Mouse (Mus musculus) kidney, embryonic 16.5 days (tissue): ENCODE measurements around the gene Cd34. TPM values are rescaled to one million over a fixed set of nuclear protein-coding genes. Genes with fewer than 3 reads are reported as not detected.

ENCODE experiments used
- ATAC-seq: fragments of 200-750 bp; cut with Nextera tagmentation; 2 replicates; pipeline ENCODE4 v1.8.0; 2017; ENCODE audit warnings: moderate TSS enrichment; ENCODE audit not compliant: low FRiP score, low TSS enrichment
- H3K27ac ChIP-seq: fragments of 300-500 bp; sonication (generic); 2 replicates; pipeline ENCODE4 v1.5.1; 2014; ENCODE audit warnings: low read length
- H3K27me3 ChIP-seq: fragments of 300-500 bp; sonication (generic); 2 replicates; pipeline ENCODE4 v1.6.1; 2014; ENCODE audit warnings: low read length, control low read depth, mixed read lengths; ENCODE audit not compliant: insufficient read depth
- H3K36me3 ChIP-seq: fragments of 300-500 bp; sonication (generic); 2 replicates; pipeline ENCODE4 v1.6.1; 2014; ENCODE audit warnings: low read length, control low read depth, mixed read lengths; ENCODE audit not compliant: insufficient read depth
- H3K4me1 ChIP-seq: fragments of 300-500 bp; sonication (generic); 2 replicates; pipeline ENCODE4 v1.6.1; 2014; ENCODE audit warnings: low read length, control low read depth, mixed read lengths; ENCODE audit not compliant: insufficient read depth
- H3K4me2 ChIP-seq: fragments of 300-500 bp; sonication (generic); replicated peaks from 2 replicates; pipeline ENCODE4 v1.6.1; 2014; ENCODE audit warnings: low read depth, low read length
- H3K4me3 ChIP-seq: fragments of 300-500 bp; sonication (generic); 2 replicates; pipeline ENCODE4 v1.5.1; 2014; ENCODE audit warnings: mild to moderate bottlenecking, low read length
- H3K9ac ChIP-seq: fragments of 300-500 bp; sonication (generic); replicated peaks from 2 replicates; pipeline ENCODE4 v1.6.1; 2014; ENCODE audit warnings: low read length
- H3K9me3 ChIP-seq: fragments of 300-500 bp; sonication (generic); 2 replicates; pipeline ENCODE4 v1.6.1; 2016; ENCODE audit warnings: low read length, control low read depth
- WGBS: fragments of 180-500 bp; shearing (Covaris S2); extraction: QIAGEN DNeasy Blood & Tissue Kit; methylation state at CpG from one replicate; pipeline ENCODE4 v1.1.7; 2014; 5-methylcytosine and 5-hydroxymethylcytosine counted together
- polyA plus RNA-seq: library from polyadenylated mRNA; unstranded; fragments of >200 nt; fragmentation: Nextera tagmentation; extraction: Ambion mirVana; gene quantifications from 2 replicates; pipeline ENCODE4 v1.2.1, GENCODE M21; 2015

Gene Cd34
- polyA plus RNA-seq, 1 experiment from 2014 or later: 114 TPM

- no peaks in the 10 kb centered on the region for H3K27me3 ChIP-seq
- H3K4me1 ChIP-seq: no peaks in the 10 kb centered on the region
- H3K4me2 ChIP-seq: no peak overlapping the region
- no peak for ATAC-seq
- H3K9me3 ChIP-seq: no peaks in the 10 kb centered on the region
- H3K9ac ChIP-seq: no peak overlapping the region
- H3K4me3 ChIP-seq: no peak overlapping the region
- 62% methylated on average over 5 of the region's 5 CpGs for WGBS
- no peak overlapping the region for H3K27ac ChIP-seq
- H3K36me3 ChIP-seq: no peaks in the 10 kb centered on the region
Measured at GRCm38 (mm10) chr1:194994262-194994661, 55.6 kb downstream of the Cd34 start.

- H3K36me3 ChIP-seq: no peaks in the 10 kb centered on the region
- no peak overlapping the region for H3K9ac ChIP-seq
- no peak overlapping the region for H3K4me3 ChIP-seq
- H3K27me3 ChIP-seq: no peaks in the 10 kb centered on the region
- 77% methylated on average over 2 of the region's 2 CpGs for WGBS
- H3K4me1 ChIP-seq: no peaks in the 10 kb centered on the region
- no peaks in the 10 kb centered on the region for H3K9me3 ChIP-seq
- no peak overlapping the region for H3K27ac ChIP-seq
- H3K4me2 ChIP-seq: no peak overlapping the region
- ATAC-seq: peak; percentile 35; the same call in 1 of the 2 replicates
Measured at GRCm38 (mm10) chr1:194995196-194995595, 56.6 kb downstream of the Cd34 start.

GRCm38 (mm10) chr1:194998396-194998795, 59.8 kb downstream of the Cd34 start:
- Histone ChIP-seq H3K4me3 (no peak overlapping the region), H3K36me3 (no peaks in the 10 kb centered on the region), H3K4me2 (no peak overlapping the region), H3K27ac (no peak overlapping the region), H3K9me3 (no peaks in the 10 kb centered on the region), H3K27me3 (no peaks in the 10 kb centered on the region), H3K4me1 (no peaks in the 10 kb centered on the region), H3K9ac (no peak overlapping the region)
- WGBS: 87% methylated on average over 1 of the region's 1 CpGs
- ATAC-seq: no peak

GRCm38 (mm10) chr1:195003328-195003727, 64.7 kb downstream of the Cd34 start:
- no peak for ATAC-seq
- H3K4me1 ChIP-seq: no peaks in the 10 kb centered on the region
- H3K27ac ChIP-seq: no peak overlapping the region
- no peak overlapping the region for H3K4me2 ChIP-seq
- H3K27me3 ChIP-seq: no peaks in the 10 kb centered on the region
- no peak overlapping the region for H3K9ac ChIP-seq
- H3K36me3 ChIP-seq: no peaks in the 10 kb centered on the region
- H3K4me3 ChIP-seq: no peak overlapping the region
- WGBS: 81% methylated on average over 4 of the region's 4 CpGs
- H3K9me3 ChIP-seq: no peaks in the 10 kb centered on the region

- H3K9me3 ChIP-seq: no peaks in the 10 kb centered on the region
- no peaks in the 10 kb centered on the region for H3K27me3 ChIP-seq
- no peaks in the 10 kb centered on the region for H3K36me3 ChIP-seq
- 73% methylated on average over 1 of the region's 1 CpGs for WGBS
- H3K4me3 ChIP-seq: no peak overlapping the region
- H3K9ac ChIP-seq: no peak overlapping the region
- H3K4me2 ChIP-seq: no peak overlapping the region
- ATAC-seq: no peak
- H3K4me1 ChIP-seq: no peaks in the 10 kb centered on the region
- no peak overlapping the region for H3K27ac ChIP-seq
Measured at GRCm38 (mm10) chr1:195004194-195004593, 65.6 kb downstream of the Cd34 start.

GRCm38 (mm10) chr1:195006267-195006666, 67.6 kb downstream of the Cd34 start:
- Histone ChIP-seq H3K36me3 (no peaks in the 10 kb centered on the region), H3K4me2 (no peak overlapping the region), H3K9me3 (no peaks in the 10 kb centered on the region), H3K4me3 (no peak overlapping the region), H3K27ac (no peak overlapping the region), H3K4me1 (no peaks in the 10 kb centered on the region), H3K27me3 (no peaks in the 10 kb centered on the region), H3K9ac (no peak overlapping the region)
- no peak for ATAC-seq

Other genes with a start within 250 kb of the Cd34 start
- gene Cd46, start 153.4 kb downstream of the Cd34 start, polyA plus RNA-seq: 0.96 and 1.1 TPM in 2 replicates
- 75.7 and 82.5 TPM in 2 replicates for gene Cr1l, start 192.8 kb downstream of the Cd34 start, polyA plus RNA-seq
- 2.1 and 2.7 TPM in 2 replicates for gene Cr2, start 237.9 kb downstream of the Cd34 start, polyA plus RNA-seq